Mouse (Mus musculus) liver, embryonic 14.5 days (tissue): ENCODE results near the gene Sptbn2. TPM values are rescaled to one million over a fixed set of nuclear protein-coding genes. Genes with fewer than 3 reads are reported as not detected.
A peak's percentile ranks its signal among the peaks of the same experiment; 100 is the strongest.

Experiments
- ATAC-seq: fragments of 200-750 bp; cut with Nextera tagmentation; 2 replicates; pipeline ENCODE4 v1.8.0; 2017; ENCODE audit warnings: moderate number of reproducible peaks, mild to moderate bottlenecking, moderate library complexity; ENCODE audit not compliant: insufficient read depth
- DNase-seq, 3 experiments: peaks; one replicate each; pipeline ENCODE4 v3.0.0-alpha.2; 2012 to 2013; ENCODE audit warnings: low read depth in 3 of 3, low spot score in 3 of 3
- H3K27ac ChIP-seq: fragments of 300-500 bp; sonication (generic); 2 replicates; pipeline ENCODE4 v1.5.1; 2014; ENCODE audit warnings: moderate library complexity, mild to moderate bottlenecking, control low read depth, inconsistent platforms
- H3K27me3 ChIP-seq: fragments of 300-500 bp; sonication (generic); 2 replicates; pipeline ENCODE4 v1.6.1; 2014; ENCODE audit warnings: mild to moderate bottlenecking, low read length, moderate library complexity; ENCODE audit not compliant: control insufficient read depth, insufficient read depth
- H3K36me3 ChIP-seq: fragments of 300-500 bp; sonication (generic); replicated peaks from 2 replicates; pipeline ENCODE4 v1.6.1; 2014; ENCODE audit warnings: low read depth; ENCODE audit not compliant: control insufficient read depth, insufficient read depth
- H3K4me1 ChIP-seq, 2 experiments: fragments of 200-500 bp in 1 of 2; fragments of 300-500 bp in 1 of 2; sonication (generic) in 1 of 2; replicated peaks; 2 replicates each; pipeline ENCODE4 v1.6.1; 2012 to 2014; ENCODE audit warnings: antibody characterized with exemption in 1 of 2, inconsistent platforms in 1 of 2, low read length in 1 of 2; ENCODE audit not compliant: control insufficient read depth in 2 of 2, insufficient read depth in 2 of 2
- H3K4me2 ChIP-seq: fragments of 300-500 bp; sonication (generic); 2 replicates; pipeline ENCODE4 v1.6.1; 2014; ENCODE audit warnings: low read depth, mild to moderate bottlenecking, control low read depth, moderate library complexity
- H3K4me3 ChIP-seq, 2 experiments: fragments of 200-500 bp in 1 of 2; fragments of 300-500 bp in 1 of 2; sonication (generic) in 1 of 2; 2 replicates each; pipeline ENCODE4 v1.5.1; 2012 to 2014; ENCODE audit warnings: low read depth in 2 of 2, low read length in 2 of 2, mild to moderate bottlenecking in 2 of 2, control low read depth in 1 of 2, inconsistent platforms in 1 of 2, moderate library complexity in 1 of 2; ENCODE audit not compliant: insufficient read depth in 1 of 2
- H3K9ac ChIP-seq: fragments of 300-500 bp; sonication (generic); replicated peaks from 2 replicates; pipeline ENCODE4 v1.6.1; 2014; ENCODE audit warnings: mild to moderate bottlenecking, control low read depth, moderate library complexity
- H3K9me3 ChIP-seq: fragments of 300-500 bp; sonication (generic); 2 replicates; pipeline ENCODE4 v1.6.1; 2016; ENCODE audit warnings: low read length, mixed read lengths; ENCODE audit not compliant: control insufficient read depth
- CTCF ChIP-seq: IDR thresholded peaks from 2 replicates; pipeline ENCODE4 v1.5.1; 2016; ENCODE audit warnings: antibody characterized with exemption, low read depth, control low read depth
- EP300 ChIP-seq: IDR thresholded peaks from 2 replicates; pipeline ENCODE4 v1.6.1; 2016; ENCODE audit warnings: antibody characterized with exemption, low read depth
- WGBS: fragments of 180-500 bp; shearing (Covaris S2); extraction: QIAGEN DNeasy Blood & Tissue Kit; methylation state at CpG from one replicate; pipeline ENCODE4 v1.1.7; 2014; ENCODE audit not compliant: insufficient replicate concordance; 5-methylcytosine and 5-hydroxymethylcytosine counted together
- polyA plus RNA-seq, 2 experiments: library from polyadenylated mRNA; depleted of rRNA in 1 of 2; stranded (reverse) in 1 of 2; unstranded in 1 of 2; fragments of >200 nt; fragmentation: Nextera tagmentation in 1 of 2; extraction: Ambion mirVana in 1 of 2; gene quantifications; 2 replicates each; pipeline versions ENCODE4 v1.2.1 to v1.2.3; 2012 to 2014

Sptbn2 gene
- polyA plus RNA-seq, 2 experiments, result 0.03 to 0.04 TPM

- Histone ChIP-seq H3K4me2 (no peak overlapping the region), H3K36me3 (peaks cover 48% of the 10 kb centered on the region), H3K9ac (no peak overlapping the region; the same call in 1 of the 2 replicates), H3K4me1 (peaks cover 0 to under 1% of the 10 kb centered on the region in 2 experiments; a peak in 1 of 4 replicates), H3K9me3 (no peaks in the 10 kb centered on the region), H3K27me3 (no peaks in the 10 kb centered on the region), H3K4me3 (no peak overlapping the region), H3K27ac (no peak overlapping the region)
- TF ChIP-seq CTCF, result peak; percentile 40
- no peak for TF ChIP-seq EP300
- no peak for DNase-seq
- peak; percentile 26; the same call in 1 of the 2 replicates for ATAC-seq
- 69% methylated on average over 1 of the region's 1 CpGs for WGBS
Measured at GRCm38 (mm10) chr19:4762876-4763275, 51.9 kb downstream of the Sptbn2 start.

DNA sequence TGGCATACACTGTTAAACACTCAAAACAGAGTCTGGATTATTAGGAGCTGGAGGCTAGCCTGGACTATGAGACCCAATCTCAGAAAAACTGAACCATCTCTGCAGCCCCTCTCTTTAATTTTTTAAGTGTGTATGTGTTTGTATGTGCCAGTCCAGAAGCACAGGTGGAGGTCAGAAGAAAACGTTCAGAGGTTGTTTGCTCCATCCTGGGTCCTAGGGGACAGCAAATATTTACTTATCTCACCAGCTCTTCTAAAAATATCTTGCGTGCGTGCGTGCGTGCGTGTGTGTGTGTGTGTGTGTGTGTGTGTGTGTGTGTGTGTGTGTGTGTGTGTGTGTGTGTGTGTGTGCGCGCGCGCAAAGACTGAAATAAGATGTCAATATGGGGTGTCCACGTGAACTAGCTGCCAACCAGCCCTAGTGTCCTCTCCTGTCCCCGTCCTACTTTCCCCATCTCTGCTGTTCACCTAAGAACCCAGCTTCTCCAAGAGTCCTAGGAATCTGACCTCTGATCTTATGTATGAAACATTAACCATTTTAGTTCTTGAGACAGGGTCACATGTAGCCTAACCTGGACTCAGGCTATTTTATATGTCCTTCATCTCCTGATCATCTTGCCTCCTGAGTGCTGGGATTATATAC is 56.7 kb downstream of the Sptbn2 start:
- TF ChIP-seq CTCF (no peak), EP300 (no peak)
- no peaks in the 10 kb centered on the region for H3K27me3 ChIP-seq
- peaks cover 63% of the 10 kb centered on the region for H3K36me3 ChIP-seq
- 69% methylated on average over 12 of the region's 12 CpGs for whole genome bisulfite sequencing
- H3K4me1 ChIP-seq, result no peaks in the 10 kb centered on the region
- DNase-seq (no peak), ATAC-seq (0 out of 2 replicates have a peak, but pooled peaks have one; percentile 15)
- H3K4me2 ChIP-seq, result no peak overlapping the region
- H3K4me3 ChIP-seq, result no peak overlapping the region
- H3K27ac ChIP-seq, result no peak overlapping the region
- H3K9ac ChIP-seq, result no peak overlapping the region
- H3K9me3 ChIP-seq, result no peaks in the 10 kb centered on the region

- H3K9me3 ChIP-seq, result no peaks in the 10 kb centered on the region
- no peak for TF ChIP-seq CTCF
- no peak for TF ChIP-seq EP300
- DNase-seq (no peak), ATAC-seq (no peak)
- H3K9ac ChIP-seq, result no peak overlapping the region
- no peak overlapping the region for H3K27ac ChIP-seq
- no peaks in the 10 kb centered on the region for H3K27me3 ChIP-seq
- H3K36me3 ChIP-seq, result peaks cover 72% of the 10 kb centered on the region
- H3K4me1 ChIP-seq, result no peaks in the 10 kb centered on the region
- no peak overlapping the region for H3K4me3 ChIP-seq
- WGBS, result 76% methylated on average over 3 of the region's 3 CpGs
- no peak overlapping the region for H3K4me2 ChIP-seq
Measured at GRCm38 (mm10) chr19:4772785-4773184, 61.8 kb downstream of the Sptbn2 start.

DNA sequence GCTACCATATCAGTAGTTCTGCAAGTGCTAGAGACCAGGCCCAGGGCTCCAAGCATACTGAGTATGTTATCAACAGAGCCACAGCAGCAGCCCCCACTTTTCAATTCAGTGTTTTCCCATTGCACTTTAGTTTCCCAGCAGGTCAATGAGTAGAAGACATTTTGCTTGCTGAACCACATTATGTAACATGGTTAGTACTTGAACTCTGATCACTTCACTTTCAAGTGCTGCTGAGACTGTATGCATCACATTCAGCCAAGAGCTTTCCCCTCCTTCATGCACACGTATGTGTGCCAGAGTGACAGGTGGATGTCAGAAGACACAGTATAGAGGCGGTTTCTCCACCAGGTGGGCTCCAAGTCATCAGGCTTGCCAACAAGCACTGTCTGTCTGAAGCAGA is 71.9 kb downstream of the Sptbn2 start:
- Histone ChIP-seq H3K36me3 (peaks cover 79% of the 10 kb centered on the region), H3K27ac (no peak overlapping the region)

GRCm38 (mm10) chr19:4785206-4785605 is 74.2 kb downstream of the Sptbn2 start:
- DNase-seq (no peak), ATAC-seq (no peak)
- peaks cover 90% of the 10 kb centered on the region for H3K36me3 ChIP-seq
- H3K27ac ChIP-seq, result no peak overlapping the region
- no peaks in the 10 kb centered on the region for H3K27me3 ChIP-seq
- H3K4me1 ChIP-seq, result peaks cover 0 to 1% of the 10 kb centered on the region in 2 experiments; a peak in 3 of 4 replicates
- WGBS, result 74% methylated on average over 7 of the region's 7 CpGs
- no peak overlapping the region for H3K4me2 ChIP-seq
- no peak overlapping the region for H3K4me3 ChIP-seq
- TF ChIP-seq EP300 (no peak), CTCF (no peak)
- no peak overlapping the region for H3K9ac ChIP-seq
- no peaks in the 10 kb centered on the region for H3K9me3 ChIP-seq

More for the DNA sequence above, 71.9 kb downstream of the Sptbn2 start:
- TF ChIP-seq CTCF (no peak), EP300 (no peak)
- H3K4me1 ChIP-seq, result no peaks in the 10 kb centered on the region; a peak in 1 of 4 replicates
- no peak overlapping the region for H3K9ac ChIP-seq
- 84% methylated on average over 2 of the region's 2 CpGs for WGBS
- no peaks in the 10 kb centered on the region for H3K27me3 ChIP-seq
- H3K9me3 ChIP-seq, result no peaks in the 10 kb centered on the region
- ATAC-seq (no peak), DNase-seq (no peak)
- H3K4me2 ChIP-seq, result no peak overlapping the region
- no peak overlapping the region for H3K4me3 ChIP-seq
